Mouse (Mus musculus): ENCODE measurements at regions not wholly inside any gene's neighbourhood (a gene's known extent, or its start where the extent isn't known, plus 50 kb on each side); places are given as distances from the start of the nearest gene placed in this dataset.

DNA sequence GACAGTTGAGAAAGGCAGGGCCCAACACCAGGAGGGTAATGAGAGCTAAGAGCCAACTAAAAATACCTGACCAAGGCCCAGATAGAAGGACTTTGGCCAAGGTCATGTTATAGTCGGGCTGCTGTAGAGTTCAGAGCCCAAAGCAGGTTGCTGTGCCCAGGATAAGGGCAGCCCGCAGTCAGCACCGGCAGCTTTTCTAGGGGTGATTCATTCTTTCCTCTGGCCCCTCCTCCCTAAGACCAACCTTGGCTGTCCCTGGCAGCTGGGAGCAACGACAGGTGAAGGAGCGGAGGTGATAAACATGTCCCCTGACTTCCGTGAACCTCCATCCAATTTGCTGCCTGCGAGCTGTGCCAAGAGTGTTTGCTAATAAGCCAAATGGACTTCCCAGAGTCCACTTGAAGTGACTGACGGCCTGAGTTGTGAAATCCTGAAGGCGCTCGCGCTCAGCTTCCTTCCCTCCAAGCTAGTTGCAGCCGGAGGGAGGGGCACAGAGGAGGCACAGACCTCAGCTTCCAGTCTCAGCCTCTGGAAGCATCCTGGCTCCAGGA lies 144.2 kb upstream of the Igsf21 start:
- Histone ChIP-seq H3K27ac (no peak overlapping the region), H3K4me1 (peaks cover 17% of the 10 kb centered on the region), H3K27me3 (ENCODE audit: poor library complexity, severe bottlenecking) (0 out of 2 replicates have a peak, but pooled peaks cover 4% of the 10 kb centered on the region), H3K9me3 (no peaks in the 10 kb centered on the region), H3K4me3 (no peak overlapping the region), H3K36me3 (replicated peaks) (no peaks in the 10 kb centered on the region)
- no peak for DNase-seq (ENCODE audit: extremely low spot score, low spot score)
- 74% methylated on average over 12 of the region's 12 CpGs for WGBS

DNA sequence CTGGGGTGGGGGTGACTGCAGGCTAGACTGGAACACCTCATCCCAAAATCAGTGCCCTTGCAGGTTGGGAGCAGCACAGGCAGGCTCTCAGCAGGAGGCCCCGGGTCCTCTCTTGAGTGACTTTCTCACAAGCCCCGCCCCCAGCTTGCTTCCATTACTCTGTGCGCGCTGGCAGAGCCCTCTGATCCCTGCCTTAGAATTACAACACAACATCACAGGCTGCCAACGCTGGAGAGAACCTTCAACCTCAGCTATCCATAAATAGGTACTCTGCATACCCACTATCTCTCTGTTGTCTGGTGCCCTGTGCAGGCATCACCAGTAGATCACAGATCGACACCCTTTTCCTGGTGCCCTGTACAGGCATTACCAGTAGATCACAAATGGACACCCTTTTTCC lies 139.1 kb upstream of the Igsf21 start:
- H3K27me3 ChIP-seq (ENCODE audit: poor library complexity, severe bottlenecking) = peaks cover 20% of the 10 kb centered on the region; the same call in 1 of the 2 replicates
- H3K4me3 ChIP-seq = no peak overlapping the region
- no peaks in the 10 kb centered on the region for H3K36me3 ChIP-seq (replicated peaks)
- peaks cover 5% of the 10 kb centered on the region; the same call in 1 of the 2 replicates for H3K9me3 ChIP-seq
- DNase-seq (ENCODE audit: extremely low spot score, low spot score) = no peak
- 53% methylated on average over 6 of the region's 6 CpGs for WGBS
- H3K27ac ChIP-seq = no peak overlapping the region
- peaks cover 27% of the 10 kb centered on the region for H3K4me1 ChIP-seq

DNA sequence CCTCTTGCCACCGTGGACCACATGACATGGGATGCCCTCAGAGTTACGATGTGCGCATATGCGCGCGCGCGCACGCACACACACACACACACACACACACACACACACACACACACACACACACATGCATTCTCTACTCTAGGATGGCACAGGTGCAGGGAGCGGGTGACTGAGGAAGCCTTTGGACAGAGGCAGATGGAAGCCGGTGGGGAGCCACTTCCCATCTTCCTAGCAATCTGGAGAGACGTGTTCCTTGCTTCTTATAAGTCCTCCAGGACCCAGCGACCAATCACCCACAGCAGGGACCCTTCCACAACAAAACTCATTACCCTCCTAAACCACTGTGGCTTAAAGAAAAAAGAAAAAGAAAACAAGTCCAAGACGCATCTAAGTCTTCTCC lies 138.6 kb upstream of the Igsf21 start:
- Histone ChIP-seq H3K4me1 (peaks cover 31% of the 10 kb centered on the region), H3K36me3 (replicated peaks) (no peaks in the 10 kb centered on the region), H3K27me3 (ENCODE audit: poor library complexity, severe bottlenecking) (peaks cover 22% of the 10 kb centered on the region; the same call in 1 of the 2 replicates), H3K27ac (no peak overlapping the region), H3K9me3 (peaks cover 5% of the 10 kb centered on the region; the same call in 1 of the 2 replicates), H3K4me3 (no peak overlapping the region)
- no peak for DNase-seq (ENCODE audit: extremely low spot score, low spot score)
- 84% methylated on average over 14 of the region's 14 CpGs for WGBS

DNA sequence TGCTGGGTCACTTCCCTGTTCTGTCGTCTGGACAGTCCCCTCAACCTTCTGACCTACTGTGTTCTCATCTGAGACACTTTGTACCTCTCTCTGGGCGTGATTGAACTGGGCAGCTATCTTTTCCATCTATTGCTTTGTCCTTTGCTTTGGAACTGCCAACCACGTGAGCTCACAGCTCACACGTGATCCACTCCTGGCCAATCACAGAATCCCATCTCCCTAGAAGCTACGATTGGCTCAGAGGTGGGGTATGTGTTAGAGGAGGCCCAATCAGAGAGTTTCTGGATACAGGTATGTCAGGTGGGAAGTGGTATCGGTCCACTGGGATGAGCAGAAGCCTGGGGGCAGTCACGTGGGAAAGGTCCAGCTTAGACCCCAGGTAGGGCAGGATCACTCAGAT lies 137.0 kb upstream of the Igsf21 start:
- 86% methylated on average over 7 of the region's 7 CpGs for WGBS
- Histone ChIP-seq H3K36me3 (replicated peaks) (no peaks in the 10 kb centered on the region), H3K27ac (no peak overlapping the region), H3K4me3 (no peak overlapping the region), H3K27me3 (ENCODE audit: poor library complexity, severe bottlenecking) (peaks cover 25% of the 10 kb centered on the region; the same call in 1 of the 2 replicates), H3K4me1 (peaks cover 32% of the 10 kb centered on the region), H3K9me3 (peaks cover 5% of the 10 kb centered on the region; the same call in 1 of the 2 replicates)
- no peak for DNase-seq (ENCODE audit: extremely low spot score, low spot score)

DNA sequence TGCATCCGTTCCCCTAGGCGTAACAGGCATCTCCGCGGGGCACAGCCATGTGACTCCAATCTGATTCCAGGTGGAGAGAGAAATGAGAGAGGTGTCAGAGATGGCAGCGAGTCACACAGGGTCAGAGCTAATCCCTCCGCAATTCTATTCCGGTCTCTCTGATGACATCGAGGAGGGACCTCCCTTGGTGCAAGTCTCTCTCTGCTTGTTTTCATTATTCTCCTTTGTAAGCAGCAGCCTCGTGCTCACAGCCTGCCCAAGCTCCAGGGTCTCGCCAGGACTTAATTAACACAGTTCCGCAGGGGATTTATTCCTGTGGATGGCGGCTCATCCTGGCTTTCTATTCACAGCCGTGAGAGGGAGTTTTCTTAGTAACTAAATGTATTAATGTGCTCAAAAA lies 134.1 kb upstream of the Igsf21 start:
- Histone ChIP-seq H3K4me3 (peak overlapping the region; percentile 24), H3K9me3 (peaks cover 5% of the 10 kb centered on the region; the same call in 1 of the 2 replicates), H3K36me3 (replicated peaks) (no peaks in the 10 kb centered on the region), H3K27ac (peak overlapping the region; percentile 53; the same call in 1 of the 2 replicates), H3K27me3 (ENCODE audit: poor library complexity, severe bottlenecking) (peaks cover 26% of the 10 kb centered on the region; the same call in 1 of the 2 replicates), H3K4me1 (peaks cover 24% of the 10 kb centered on the region)
- peak; percentile 38 for DNase-seq (ENCODE audit: extremely low spot score, low spot score)
- 3% methylated on average over 13 of the region's 13 CpGs for WGBS

DNA sequence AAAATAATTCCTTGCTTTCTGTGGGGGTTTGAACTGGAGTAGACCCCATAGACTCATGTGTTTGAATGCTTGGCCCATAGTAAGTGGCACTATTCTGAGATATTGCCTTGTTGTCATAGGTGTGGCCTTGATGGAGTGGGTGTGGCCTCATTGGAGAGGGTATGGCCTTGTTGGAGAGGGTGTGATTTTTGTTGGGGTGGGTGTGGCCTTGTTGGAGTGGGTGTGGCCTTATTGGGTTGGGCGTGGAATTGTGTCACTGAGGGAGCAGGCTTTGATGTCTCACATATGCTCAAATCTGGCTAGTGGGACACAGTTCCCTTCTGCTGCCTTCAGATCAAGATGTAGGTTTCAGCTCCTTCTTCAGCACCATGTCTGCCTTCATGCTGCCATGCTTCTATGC lies 131.4 kb upstream of the Igsf21 start:
- WGBS = 75% methylated on average over 1 of the region's 1 CpGs
- H3K27ac ChIP-seq = no peak overlapping the region
- no peak for DNase-seq (ENCODE audit: extremely low spot score, low spot score)

DNA sequence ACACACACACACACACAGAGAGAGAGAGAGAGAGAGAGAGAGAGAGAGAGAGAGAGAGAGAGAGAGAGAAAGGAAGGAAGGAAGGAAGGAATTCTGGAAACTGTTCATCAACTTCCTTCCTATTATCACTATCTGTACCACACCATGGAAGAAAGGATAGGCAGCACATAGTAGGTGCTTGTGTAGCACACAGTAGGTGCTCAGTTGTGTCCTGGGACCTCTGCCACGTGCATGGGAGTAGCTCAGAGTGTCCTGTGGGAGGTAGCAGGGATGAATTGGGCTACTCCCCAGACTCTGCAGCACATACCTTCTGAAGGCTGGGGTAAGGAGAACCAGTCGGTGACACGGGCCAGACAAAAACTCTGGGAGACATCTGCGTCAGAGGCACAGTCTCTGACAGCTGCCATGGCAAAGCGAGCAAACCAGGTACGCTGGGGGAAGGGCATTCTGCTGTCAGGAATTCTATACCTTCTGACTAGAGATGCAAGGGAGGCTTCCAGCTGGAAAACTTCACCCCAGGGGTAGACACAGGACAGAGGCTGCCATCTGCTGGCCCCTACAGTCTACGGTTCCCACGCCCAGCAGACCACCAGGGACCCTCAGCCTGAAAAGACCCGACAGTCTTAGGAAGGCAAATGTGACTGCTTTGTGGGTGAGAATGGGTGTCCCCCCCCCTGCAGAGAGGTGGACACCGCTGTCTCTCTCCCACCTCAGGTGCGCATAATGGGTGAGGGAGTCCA lies 126.2 kb upstream of the Igsf21 start:
- Histone ChIP-seq H3K4me3 (no peak overlapping the region), H3K36me3 (replicated peaks) (no peaks in the 10 kb centered on the region), H3K27ac (no peak overlapping the region), H3K4me1 (peaks cover 7% of the 10 kb centered on the region; the same call in 1 of the 2 replicates), H3K27me3 (ENCODE audit: poor library complexity, severe bottlenecking) (peaks cover 10% of the 10 kb centered on the region; the same call in 1 of the 2 replicates), H3K9me3 (no peaks in the 10 kb centered on the region)
- WGBS = 43% methylated on average over 11 of the region's 11 CpGs
- DNase-seq (ENCODE audit: extremely low spot score, low spot score) = peak; percentile 23

More for the DNA sequence above, 131.4 kb upstream of the Igsf21 start:
- Histone ChIP-seq H3K27me3 (ENCODE audit: poor library complexity, severe bottlenecking) (peaks cover 23% of the 10 kb centered on the region; the same call in 1 of the 2 replicates), H3K9me3 (peaks cover 5% of the 10 kb centered on the region; the same call in 1 of the 2 replicates), H3K4me3 (no peak overlapping the region), H3K36me3 (replicated peaks) (no peaks in the 10 kb centered on the region), H3K4me1 (peaks cover 22% of the 10 kb centered on the region)

DNA sequence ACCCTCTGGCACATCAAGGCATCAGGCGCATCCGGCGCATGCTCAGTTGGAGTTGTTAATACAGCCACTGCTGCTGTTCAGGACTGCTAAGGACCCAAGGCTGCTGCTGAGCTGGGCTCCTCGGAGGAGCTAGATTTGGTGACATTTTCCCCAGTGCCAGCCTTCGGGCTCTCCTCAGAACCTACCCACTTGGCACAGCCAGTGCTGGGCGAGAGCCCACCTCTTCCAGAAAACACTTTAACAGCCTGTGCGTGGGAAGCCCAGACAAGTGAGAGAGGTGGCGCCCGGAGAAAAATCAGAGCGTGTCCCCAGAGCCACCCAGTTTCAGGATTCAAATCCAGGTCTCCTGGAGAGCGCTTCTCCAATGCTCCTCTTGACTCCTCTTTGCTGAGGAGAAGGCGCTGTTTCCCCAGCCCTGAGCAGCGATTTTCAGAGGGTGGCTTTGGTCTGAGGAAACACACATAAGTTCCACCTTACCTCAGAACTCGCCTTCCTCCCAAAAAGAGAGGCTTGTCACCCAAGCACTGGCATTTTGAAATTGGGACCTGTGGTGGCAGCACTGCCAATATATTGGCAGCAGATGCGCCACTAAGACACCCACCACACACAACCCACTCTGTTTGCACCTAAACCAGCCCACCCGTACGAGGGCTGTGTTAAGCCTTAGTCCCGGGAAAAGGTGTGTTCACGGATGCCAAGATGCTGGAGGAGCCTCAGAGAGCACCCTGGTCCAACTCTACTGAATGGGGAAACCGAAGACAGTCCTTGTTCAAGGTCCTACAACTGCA lies 125.0 kb upstream of the Igsf21 start:
- Histone ChIP-seq H3K9me3 (no peaks in the 10 kb centered on the region), H3K27me3 (ENCODE audit: poor library complexity, severe bottlenecking) (0 out of 2 replicates have a peak, but pooled peaks cover 5% of the 10 kb centered on the region), H3K36me3 (replicated peaks) (no peaks in the 10 kb centered on the region), H3K4me3 (no peak overlapping the region), H3K4me1 (peaks cover 12% of the 10 kb centered on the region), H3K27ac (0 out of 2 replicates have a peak overlapping the region, but pooled peaks have one; percentile 11)
- WGBS = 89% methylated on average over 20 of the region's 20 CpGs
- DNase-seq (ENCODE audit: extremely low spot score, low spot score) = no peak

DNA sequence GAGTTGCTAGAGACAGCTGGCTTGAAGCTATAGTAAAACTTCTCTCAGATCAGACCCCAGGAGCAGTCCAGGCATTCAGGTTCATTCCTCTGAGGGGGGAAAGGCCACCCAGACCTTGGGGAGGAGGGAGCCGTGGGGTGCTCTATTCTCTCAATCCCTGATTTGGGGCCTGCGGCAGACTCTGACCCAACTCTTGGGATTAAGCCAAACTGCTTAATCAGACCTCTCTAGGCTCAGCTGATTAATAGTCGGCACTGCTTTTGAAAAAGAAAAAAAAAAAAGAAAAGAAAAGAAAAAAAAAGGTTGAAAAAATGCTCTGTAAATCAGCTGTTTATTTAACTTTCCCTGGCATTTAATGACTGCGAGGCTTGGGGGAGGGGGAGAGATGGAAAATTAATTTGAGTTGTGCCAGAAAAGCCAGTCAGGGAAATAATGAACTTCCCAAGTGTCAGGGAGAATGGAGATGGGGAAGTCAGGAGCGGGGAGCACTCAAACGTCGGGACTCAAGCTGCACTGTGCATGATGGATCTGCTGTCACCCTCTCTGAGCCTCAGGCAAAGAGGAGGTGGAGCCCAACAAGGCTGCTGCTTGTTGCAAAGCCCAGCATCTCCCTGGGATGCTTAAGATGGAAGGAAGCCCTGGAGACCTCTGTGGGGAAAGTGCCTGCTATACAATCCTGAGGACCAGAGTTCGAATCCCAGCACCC lies 120.5 kb upstream of the Igsf21 start:
- peaks cover 33% of the 10 kb centered on the region for H3K4me1 ChIP-seq
- DNase-seq (ENCODE audit: extremely low spot score, low spot score) = no peak
- 53% methylated on average over 8 of the region's 8 CpGs for WGBS

DNA sequence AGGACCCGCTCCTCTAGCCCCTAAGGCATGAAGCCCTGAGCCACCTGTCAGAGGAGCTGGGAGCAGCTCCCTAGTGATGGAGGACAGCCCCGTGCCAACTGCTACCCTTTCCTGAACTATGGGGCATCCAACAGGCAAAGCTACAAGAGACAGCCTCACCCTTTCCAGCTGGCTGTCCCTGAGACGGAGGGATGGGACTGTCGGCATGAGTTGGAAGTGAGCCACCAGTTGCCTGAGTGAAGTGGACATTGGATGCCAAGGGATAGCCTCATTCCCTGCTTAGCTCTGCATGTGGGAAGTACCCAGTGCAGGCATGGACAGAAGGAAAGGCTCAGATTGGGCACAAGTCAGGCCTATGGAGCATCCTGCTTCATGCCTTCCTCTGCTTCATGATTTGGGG lies 112.3 kb upstream of the Igsf21 start:
- WGBS = 94% methylated on average over 4 of the region's 4 CpGs
- Histone ChIP-seq H3K27me3 (ENCODE audit: poor library complexity, severe bottlenecking) (no peaks in the 10 kb centered on the region), H3K27ac (no peak overlapping the region), H3K36me3 (replicated peaks) (no peaks in the 10 kb centered on the region), H3K4me3 (no peak overlapping the region), H3K9me3 (no peaks in the 10 kb centered on the region), H3K4me1 (peaks cover 21% of the 10 kb centered on the region)
- DNase-seq (ENCODE audit: extremely low spot score, low spot score) = no peak

More for the DNA sequence above, 120.5 kb upstream of the Igsf21 start:
- Histone ChIP-seq H3K27ac (no peak overlapping the region), H3K36me3 (replicated peaks) (no peaks in the 10 kb centered on the region), H3K27me3 (ENCODE audit: poor library complexity, severe bottlenecking) (0 out of 2 replicates have a peak, but pooled peaks cover 5% of the 10 kb centered on the region), H3K4me3 (no peak overlapping the region), H3K9me3 (no peaks in the 10 kb centered on the region)

DNA sequence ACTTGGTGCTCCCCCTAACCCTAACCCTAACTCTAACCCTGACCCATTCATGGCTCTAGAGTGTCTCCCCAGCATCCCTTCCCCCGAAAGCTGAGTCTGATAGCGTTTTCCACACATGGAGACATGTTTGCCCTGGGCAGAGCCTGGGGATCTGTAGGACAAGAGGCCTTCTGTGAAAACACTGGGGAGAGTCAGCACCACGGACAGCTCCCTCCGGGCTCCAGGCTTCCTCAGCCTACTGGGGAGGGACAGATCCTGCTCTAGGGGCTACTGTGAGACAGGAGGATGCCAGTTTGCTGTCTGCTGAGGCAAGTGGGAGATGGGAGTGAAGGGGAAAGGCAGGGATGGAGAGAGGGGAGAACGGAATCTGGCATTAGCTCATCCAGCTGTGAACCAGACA lies 111.5 kb upstream of the Igsf21 start:
- H3K36me3 ChIP-seq (replicated peaks) = no peaks in the 10 kb centered on the region
- 5% methylated on average over 5 of the region's 5 CpGs for WGBS
- no peaks in the 10 kb centered on the region for H3K27me3 ChIP-seq (ENCODE audit: poor library complexity, severe bottlenecking)

DNA sequence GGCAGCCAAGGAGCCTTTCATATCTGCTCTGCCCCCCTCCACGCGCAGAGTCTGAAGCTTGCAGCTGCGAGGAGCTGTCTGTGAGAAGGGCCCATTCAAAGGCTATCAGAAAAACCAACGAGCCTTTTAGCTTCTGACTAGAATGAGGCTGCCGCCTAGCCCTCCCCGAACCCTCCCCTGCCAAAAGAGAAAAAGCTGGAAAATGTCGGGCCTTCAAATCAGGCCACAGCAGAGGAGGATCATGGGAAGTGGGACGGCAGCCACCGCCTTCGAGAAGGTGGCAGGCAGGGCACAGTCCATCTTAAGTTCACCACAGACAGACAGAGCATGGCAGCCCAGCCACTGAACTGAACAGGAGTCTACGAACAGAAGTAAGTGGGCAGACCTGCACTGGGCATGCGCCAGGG lies 108.6 kb upstream of the Igsf21 start:
- Histone ChIP-seq H3K27ac (no peak overlapping the region; the same call in 1 of the 2 replicates), H3K4me3 (no peak overlapping the region), H3K36me3 (replicated peaks) (no peaks in the 10 kb centered on the region), H3K27me3 (ENCODE audit: poor library complexity, severe bottlenecking) (no peaks in the 10 kb centered on the region), H3K4me1 (peaks cover 10% of the 10 kb centered on the region), H3K9me3 (no peaks in the 10 kb centered on the region)
- 76% methylated on average over 12 of the region's 12 CpGs for WGBS
- no peak for DNase-seq (ENCODE audit: extremely low spot score, low spot score)

More for the DNA sequence above, 111.5 kb upstream of the Igsf21 start:
- Histone ChIP-seq H3K4me1 (peaks cover 17% of the 10 kb centered on the region), H3K4me3 (no peak overlapping the region), H3K27ac (no peak overlapping the region), H3K9me3 (no peaks in the 10 kb centered on the region)
- peak; percentile 82 for DNase-seq (ENCODE audit: extremely low spot score, low spot score)

Measured in forebrain, embryonic 10.5 days (tissue).